Mouse (Mus musculus) G1E (cell line): ENCODE data around the gene Tesmin.

Experiments used
- CTCF ChIP-seq: IDR thresholded peaks from 2 replicates; pipeline ENCODE4 v1.5.1; 2012; ENCODE audit warnings: low read depth, low read length, inconsistent platforms, mixed read lengths
- GATA1 ChIP-seq: IDR thresholded peaks from 2 replicates; pipeline ENCODE4 v1.6.1; 2012; ENCODE audit warnings: borderline replicate concordance, low read length, inconsistent platforms, mixed read lengths
- GATA2 ChIP-seq: IDR thresholded peaks from 2 replicates; pipeline ENCODE4 v1.6.1; 2012; ENCODE audit warnings: low read depth, low read length, inconsistent platforms, borderline replicate concordance
- TAL1 ChIP-seq: conservative IDR thresholded peaks from 2 replicates; pipeline ENCODE4 v1.6.1; 2012; ENCODE audit warnings: low read depth, low read length, inconsistent platforms, mixed read lengths

DNA sequence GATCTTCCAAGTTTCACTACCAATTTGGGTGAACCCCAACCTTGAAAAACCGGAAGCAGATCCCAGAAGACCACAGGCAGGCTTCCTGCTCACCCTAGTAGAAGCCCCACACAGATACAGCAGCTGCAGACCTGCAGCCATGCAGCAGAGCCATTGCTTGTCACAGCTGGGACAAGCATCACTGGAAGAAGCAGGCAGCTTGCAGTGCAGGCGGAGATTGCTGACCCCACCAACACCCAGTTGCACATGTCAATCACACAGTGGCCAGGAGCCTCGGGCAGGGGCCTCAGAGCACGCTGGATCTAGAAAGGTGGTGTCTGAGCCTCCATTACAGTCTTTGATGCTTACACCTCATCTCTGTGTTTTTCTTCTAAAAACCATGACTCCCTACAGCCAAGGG is 45.5 kb downstream of the Tesmin start:
- TF ChIP-seq CTCF (no peak), GATA1 (no peak), GATA2 (no peak), TAL1 (no peak)
